19 mouse cellular contexts compared by ENCODE assay signal in genomic region chr11:100191820-100192219, GRCm38 (mm10). TPM values are rescaled to one million over a fixed set of nuclear protein-coding genes. Genes with fewer than 3 reads are reported as not detected.
DNase-seq lines count a peak whose midpoint lies in the region; ATAC-seq lines count a peak whose summit lies in the region.
"Had no signal": no experiment of that assay in that cellular context is flagged by ENCODE, and none has a peak within 500 bp of the region (broad histone marks: within the 10 kb centered on the region; RNA-seq: fewer than 3 reads in every experiment).

No protein-coding gene starts in this region.

- peak; percentile 51 for ATAC-seq in frontal cortex, adult (ENCODE audit: low TSS enrichment)
- ATAC-seq: activated CD4-positive, CD25-positive, alpha-beta regulatory T cell, adult 4 months; CD4-positive, CD25-positive, alpha-beta regulatory T cell, adult 4 months; Patski had no signal

- no peak for DNase-seq in frontal cortex, postnatal 25 days (ENCODE audit: low spot score in 2 of 2)
- peak; percentile 57 for DNase-seq in brain, adult 2 months (ENCODE audit: low read depth, low spot score)
- no peak for DNase-seq in thymus, postnatal 0 days (ENCODE audit: low spot score)
- DNase-seq: adrenal gland, adult 2 months; adrenal gland, adult 8-10 months; adrenal gland, postnatal 10 days; adrenal gland, postnatal 14 days; adrenal gland, postnatal 25 days; adrenal gland, postnatal 36 days; B cell, adult 2 months; cerebellum, adult 11 months; cerebellum, adult 11-12 months; cerebellum, adult 18-20 months; cerebellum, adult 2 months had no signal

RNA-seq across cellular contexts. Expression of gene Krt9, which starts 1.2 kb away (rescaled TPM):
- polyA plus RNA-seq in thymus, postnatal 0 days (2015; fragmentation: Nextera tagmentation; extraction: Ambion mirVana): 0.08 and 0.10 TPM in 2 replicates
- polyA plus RNA-seq: activated CD4-positive, CD25-positive, alpha-beta regulatory T cell, adult 4 months; adrenal gland, adult 2 months; CD4-positive, CD25-positive, alpha-beta regulatory T cell, adult 4 months; G1E; Patski had no signal

RNA-seq across cellular contexts. Expression of gene Krt14, which starts 15.5 kb away (rescaled TPM):
- polyA plus RNA-seq in thymus, postnatal 0 days (2015; fragmentation: Nextera tagmentation; extraction: Ambion mirVana): 40.8 and 47.9 TPM in 2 replicates
- polyA plus RNA-seq: activated CD4-positive, CD25-positive, alpha-beta regulatory T cell, adult 4 months; CD4-positive, CD25-positive, alpha-beta regulatory T cell, adult 4 months; Patski had no signal

RNA-seq across cellular contexts. Expression of gene Krt19, which starts 43.4 kb away (rescaled TPM):
- 10.2 and 19.1 TPM in 2 replicates for polyA plus RNA-seq in thymus, postnatal 0 days (2015; fragmentation: Nextera tagmentation; extraction: Ambion mirVana)
- polyA plus RNA-seq: activated CD4-positive, CD25-positive, alpha-beta regulatory T cell, adult 4 months; CD4-positive, CD25-positive, alpha-beta regulatory T cell, adult 4 months; G1E; Patski had no signal

RNA-seq across cellular contexts. Expression of gene Krt15, which starts 56.1 kb away (rescaled TPM):
- polyA plus RNA-seq in thymus, postnatal 0 days (2015; fragmentation: Nextera tagmentation; extraction: Ambion mirVana): 5.2 and 35.5 TPM in 2 replicates
- polyA plus RNA-seq: activated CD4-positive, CD25-positive, alpha-beta regulatory T cell, adult 4 months; adrenal gland, adult 2 months; CD4-positive, CD25-positive, alpha-beta regulatory T cell, adult 4 months; G1E had no signal

RNA-seq across cellular contexts. Expression of gene Krt16, which starts 56.9 kb away (rescaled TPM):
- polyA plus RNA-seq in thymus, postnatal 0 days (2015; fragmentation: Nextera tagmentation; extraction: Ambion mirVana): 2.5 and 2.7 TPM in 2 replicates
- polyA plus RNA-seq: activated CD4-positive, CD25-positive, alpha-beta regulatory T cell, adult 4 months; adrenal gland, adult 2 months; CD4-positive, CD25-positive, alpha-beta regulatory T cell, adult 4 months; cerebellum, adult 2 months; G1E; Patski had no signal
